In genomic region chr2:167250736-167251337, GRCm38 (mm10) we compare ENCODE assay signal across 9 mouse cellular contexts. TPM values are rescaled to one million over a fixed set of nuclear protein-coding genes. Genes with fewer than 3 reads are reported as not detected.
DNase-seq lines count a peak whose midpoint lies in the region; ATAC-seq and TF ChIP-seq lines count a peak whose summit lies in the region.
"Had no signal": no experiment of that assay in that cellular context is flagged by ENCODE, and none has a peak within 500 bp of the region (broad histone marks: within the 10 kb centered on the region; RNA-seq: fewer than 3 reads in every experiment).

No protein-coding gene starts in this region.

- H3K4me3 ChIP-seq in heart, adult 2 months: no peak overlapping the region
- no peak overlapping the region for H3K4me3 ChIP-seq in limb, embryonic 13.5 days
- no peak overlapping the region for H3K4me3 ChIP-seq in liver, embryonic 11.5 days (ENCODE audit: low read depth, low read length)

- H3K27me3 ChIP-seq in heart, adult 2 months (ENCODE audit: control insufficient read depth, insufficient read depth, low read length): no peaks in the 10 kb centered on the region
- no peaks in the 10 kb centered on the region for H3K27me3 ChIP-seq in limb, embryonic 13.5 days
- no peaks in the 10 kb centered on the region for H3K27me3 ChIP-seq in liver, embryonic 11.5 days (replicated peaks; ENCODE audit: control insufficient read depth, insufficient read depth, low read length)

- no peaks in the 10 kb centered on the region for H3K36me3 ChIP-seq in heart, adult 2 months (ENCODE audit: control insufficient read depth, insufficient read depth, low read length)
- H3K36me3 ChIP-seq in limb, embryonic 13.5 days: no peaks in the 10 kb centered on the region
- H3K36me3 ChIP-seq in liver, embryonic 11.5 days (ENCODE audit: control insufficient read depth, insufficient read depth, low read length): no peaks in the 10 kb centered on the region

- intact Hi-C loops in heart, adult 2 months (cut with DNase I): no loop called here
- intact Hi-C loops in heart, postnatal 36 days (cut with DNase I): no loop called here
- intact Hi-C loops in left cerebral cortex, postnatal 14 days (cut with DNase I): no loop called here

- no peak for DNase-seq in heart, adult 2 months
- DNase-seq in heart, postnatal 36 days: no peak
- peak; percentile 65 for DNase-seq in R1 (ENCODE audit: low read depth, low spot score)
- DNase-seq in forelimb bud, embryonic 11.5 days (ENCODE audit: low read depth, low spot score): peak; percentile 40
- no peak for DNase-seq in liver, embryonic 11.5 days (ENCODE audit: low spot score)
- no peak for DNase-seq in left cerebral cortex, postnatal 14 days (ENCODE audit: low spot score in 2 of 2)
- no peak for DNase-seq in Muller cell, postnatal 12 days (ENCODE audit: inconsistent ontology term)
- DNase-seq: liver, postnatal 0 days had no signal

- peaks cover 13% of the 10 kb centered on the region for H3K4me1 ChIP-seq in heart, adult 2 months (ENCODE audit: control insufficient read depth, insufficient read depth, low read length)
- peaks cover 35% of the 10 kb centered on the region for H3K4me1 ChIP-seq in limb, embryonic 13.5 days
- no peaks in the 10 kb centered on the region for H3K4me1 ChIP-seq in liver, embryonic 11.5 days (replicated peaks; ENCODE audit: control insufficient read depth, insufficient read depth, low read length)

- no peak for TF ChIP-seq POLR2A in heart, adult 2 months (IDR thresholded peaks at IDR 0.05; ENCODE audit: insufficient read depth, low read depth, low read length)

- TF ChIP-seq CTCF in heart, adult 2 months (IDR thresholded peaks at IDR 0.05): no peak

- H3K27ac ChIP-seq in heart, adult 2 months: peak overlapping the region; percentile 41
- H3K27ac ChIP-seq in limb, embryonic 13.5 days: peak overlapping the region; percentile 55; the same call in 1 of the 2 replicates
- no peak overlapping the region for H3K27ac ChIP-seq in liver, embryonic 11.5 days (ENCODE audit: low read depth, low read length)

- ATAC-seq in limb, embryonic 13.5 days (ENCODE audit: low FRiP score, low read depth): peak; percentile 62; the same call in 1 of the 2 replicates
- no peak for ATAC-seq in liver, embryonic 11.5 days (replicated peaks; ENCODE audit: low FRiP score)
- ATAC-seq: liver, postnatal 0 days had no signal

- no peak for TF ChIP-seq EP300 in heart, adult 2 months (IDR thresholded peaks at IDR 0.05; ENCODE audit: insufficient read depth, low read depth, low read length)

- no peak overlapping the region for H3K9ac ChIP-seq in heart, adult 2 months (ENCODE audit: low read depth, low read length)
- no peak overlapping the region for H3K9ac ChIP-seq in limb, embryonic 13.5 days
- H3K9ac ChIP-seq in liver, embryonic 11.5 days (ENCODE audit: low read depth, low read length): no peak overlapping the region
- H3K9ac ChIP-seq: liver, postnatal 0 days had no signal

- 40% methylated on average over 7 of the region's 7 CpGs for WGBS in heart, adult 2 months
- 22% methylated on average over 7 of the region's 7 CpGs for WGBS in limb, embryonic 13.5 days
- 27% methylated on average over 7 of the region's 7 CpGs for WGBS in liver, embryonic 11.5 days

- H3K4me2 ChIP-seq in limb, embryonic 13.5 days (replicated peaks): peak overlapping the region; percentile 41
- H3K4me2 ChIP-seq in liver, embryonic 11.5 days: no peak overlapping the region

- no peaks in the 10 kb centered on the region for H3K9me3 ChIP-seq in limb, embryonic 13.5 days
- no peaks in the 10 kb centered on the region for H3K9me3 ChIP-seq in liver, embryonic 11.5 days (ENCODE audit: control insufficient read depth, low read length)

- H3K79me2 ChIP-seq in heart, adult 2 months (replicated peaks; ENCODE audit: control insufficient read depth, insufficient read depth, low read length): no peaks in the 10 kb centered on the region

RNA-seq across cellular contexts. Expression of gene Ptgis, which starts 10.4 kb away (rescaled TPM):
- 10 to 100 TPM; 16.3 to 17.7 TPM for total RNA-seq in heart, adult 2 months (2021)
- polyA plus RNA-seq in heart, adult 2 months (2012; rRNA removed): 31.3 and 32.1 TPM in 2 replicates
- total RNA-seq in heart, postnatal 36 days (2021): 10 to 100 TPM; 19.5 to 22.2 TPM
- polyA plus RNA-seq in limb, embryonic 13.5 days (2015; fragmentation: Nextera tagmentation; extraction: Ambion mirVana): 27.2 and 30.5 TPM in 2 replicates
- polyA plus RNA-seq in liver, embryonic 11.5 days (2014; fragmentation: Nextera tagmentation; extraction: Ambion mirVana): 7.4 and 7.7 TPM in 2 replicates
- total RNA-seq in left cerebral cortex, postnatal 14 days (2021): 1 to 10 TPM; 2.7 to 3.2 TPM

Comparison
In these comparisons a context has a peak if more than half of its experiments do, and no peak if none do; other contexts are left out.
1. DNase-seq: peak in R1 (single experiment) and forelimb bud, embryonic 11.5 days (single experiment); none in heart, adult 2 months (0 of 2), heart, postnatal 36 days (0 of 2), liver, embryonic 11.5 days (single experiment), left cerebral cortex, postnatal 14 days (0 of 2) and Muller cell, postnatal 12 days (single experiment).
2. RNA of gene Ptgis, which starts 10.4 kb away (total RNA-seq): 19.5 to 22.2 TPM in heart, postnatal 36 days and 16.3 to 17.7 TPM in heart, adult 2 months; 2.7 to 3.2 TPM in left cerebral cortex, postnatal 14 days; every median in the first group is over 4 times any median in the second.